Mouse (Mus musculus) hindbrain, embryonic 10.5 days (tissue): ENCODE results near the gene Oxt. TPM values are rescaled to one million over a fixed set of nuclear protein-coding genes. Genes with fewer than 3 reads are reported as not detected.

ENCODE experiments used
- polyA plus RNA-seq: library from polyadenylated mRNA; unstranded; fragments of >200 nt; fragmentation: Nextera tagmentation; extraction: Ambion mirVana; gene quantifications from 2 replicates; pipeline ENCODE4 v1.2.1, GENCODE M21; 2016

Oxt gene
- polyA plus RNA-seq, 1 experiment from 2014 or later, result not detected

Other genes starting within 250 kb of the Oxt start
- 49.3 and 56.7 TPM in 2 replicates for gene Cpxm1, start 178.6 kb upstream of the Oxt start, polyA plus RNA-seq
- not detected in 2 replicates for gene Gm28372, start 170.9 kb upstream of the Oxt start, polyA plus RNA-seq
- 0.25 TPM in 1 of 2 replicates, not detected in the other for gene 1700020A23Rik, start 170.9 kb upstream of the Oxt start, polyA plus RNA-seq
- not detected in 2 replicates for gene Tmem239, start 169.7 kb upstream of the Oxt start, polyA plus RNA-seq
- gene Vps16, start 151.8 kb upstream of the Oxt start, polyA plus RNA-seq, result 120 TPM in 2 replicates
- 11.3 and 13.1 TPM in 2 replicates for gene Pced1a, start 151.5 kb upstream of the Oxt start, polyA plus RNA-seq
- gene Ptpra, start 125.9 kb upstream of the Oxt start, polyA plus RNA-seq, result 86.7 TPM in 2 replicates
- gene Mrps26, start 12.4 kb upstream of the Oxt start, polyA plus RNA-seq, result 91.1 and 100 TPM in 2 replicates
- gene Avp, start 6.4 kb downstream of the Oxt start, polyA plus RNA-seq, result not detected in 2 replicates
- gene Fastkd5, start 53.9 kb downstream of the Oxt start, polyA plus RNA-seq, result 17.7 and 19.5 TPM in 2 replicates
- gene Ubox5, start 53.9 kb downstream of the Oxt start, polyA plus RNA-seq, result 19.4 and 19.8 TPM in 2 replicates
- 3.2 and 4.3 TPM in 2 replicates for gene Lzts3, start 66.6 kb downstream of the Oxt start, polyA plus RNA-seq
- 47.1 and 50.7 TPM in 2 replicates for gene Ddrgk1, start 88.5 kb downstream of the Oxt start, polyA plus RNA-seq
- 148 and 151 TPM in 2 replicates for gene Itpa, start 91.4 kb downstream of the Oxt start, polyA plus RNA-seq
- gene Slc4a11, start 121.3 kb downstream of the Oxt start, polyA plus RNA-seq, result 0.20 and 0.70 TPM in 2 replicates